Mouse (Mus musculus) common myeloid progenitor, adult 5-6 weeks (primary cell): ENCODE measurements around the gene Alad. TPM values are rescaled to one million over a fixed set of nuclear protein-coding genes. Genes with fewer than 3 reads are reported as not detected.

Source experiments
- ATAC-seq: replicated peaks from 2 replicates; pipeline ENCODE4 v1.8.0; 2016; ENCODE audit warnings: low read depth, mild to moderate bottlenecking, moderate TSS enrichment, inconsistent platforms; ENCODE audit not compliant: poor library complexity, severe bottlenecking
- total RNA-seq: library from RNA; stranded (forward); fragments of 200-1000, 187-1606 nt; gene quantifications from 2 replicates; pipeline ENCODE4 v1.2.3, GENCODE M21; 2017

Gene Alad
- 38.6 and 54.8 TPM in 2 replicates for total RNA-seq

DNA sequence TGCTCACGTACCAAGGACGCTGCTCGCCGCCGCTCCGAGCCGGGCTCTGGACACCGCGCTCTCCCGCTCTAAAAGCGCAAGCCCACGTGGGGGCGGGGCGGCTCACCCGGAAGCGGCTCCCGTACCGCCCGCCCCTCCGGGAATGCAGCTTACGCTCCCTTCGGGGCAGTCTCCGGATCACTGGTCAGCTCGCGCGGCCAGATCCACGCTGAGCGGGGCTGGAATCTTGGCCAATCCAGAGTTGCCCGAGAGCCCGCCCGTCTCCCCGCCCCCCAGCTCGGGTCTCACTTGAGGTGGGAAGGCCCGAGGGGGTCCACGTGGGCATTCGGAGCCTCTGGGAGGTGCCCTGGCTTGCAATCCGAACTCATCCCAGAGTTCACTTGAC is at the start of gene Alad:
Gene Alad, minus strand, starts transcription at position 70 of the 385 bp plus-strand sequence.
- peak; percentile 48 for ATAC-seq

DNA sequence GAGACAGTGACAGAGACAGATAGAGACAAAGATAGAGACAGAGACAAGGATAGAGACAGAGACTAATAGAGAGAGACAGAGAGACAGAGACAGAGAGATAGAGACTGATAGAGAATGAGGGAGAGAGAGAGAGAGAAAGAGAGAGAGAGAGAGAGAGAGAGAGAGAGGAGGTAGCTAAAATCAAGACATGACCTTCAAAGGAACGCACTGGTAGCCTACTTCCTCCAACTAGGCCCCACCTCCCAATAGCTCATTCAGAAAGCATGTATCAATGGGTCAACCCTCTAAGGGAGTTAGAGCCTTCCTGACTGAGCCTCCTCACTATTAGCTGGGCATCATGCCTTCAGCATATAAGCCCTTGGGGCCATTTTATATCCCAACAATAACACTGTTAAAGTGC is 48.6 kb upstream of the Alad start:
- no peak for ATAC-seq

DNA sequence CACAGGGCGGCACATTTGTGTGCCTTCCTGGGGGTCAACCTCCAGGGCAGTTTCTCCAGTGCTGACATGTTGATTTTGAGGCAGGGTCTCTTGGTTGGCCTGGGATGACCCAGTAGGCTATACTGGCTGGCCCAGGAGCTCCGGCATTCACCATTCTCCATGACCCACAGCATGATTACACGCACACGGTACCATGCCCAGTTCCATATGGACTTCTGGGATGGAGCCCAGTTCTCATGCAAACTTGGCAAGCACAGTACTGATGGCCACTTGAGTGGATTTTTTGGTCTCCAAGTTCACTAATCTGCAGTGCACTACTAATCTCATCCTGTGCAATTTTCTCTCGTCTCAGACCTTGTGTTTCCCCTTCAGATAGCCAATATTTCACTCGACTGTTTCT is 48.0 kb upstream of the Alad start:
- no peak for ATAC-seq

DNA sequence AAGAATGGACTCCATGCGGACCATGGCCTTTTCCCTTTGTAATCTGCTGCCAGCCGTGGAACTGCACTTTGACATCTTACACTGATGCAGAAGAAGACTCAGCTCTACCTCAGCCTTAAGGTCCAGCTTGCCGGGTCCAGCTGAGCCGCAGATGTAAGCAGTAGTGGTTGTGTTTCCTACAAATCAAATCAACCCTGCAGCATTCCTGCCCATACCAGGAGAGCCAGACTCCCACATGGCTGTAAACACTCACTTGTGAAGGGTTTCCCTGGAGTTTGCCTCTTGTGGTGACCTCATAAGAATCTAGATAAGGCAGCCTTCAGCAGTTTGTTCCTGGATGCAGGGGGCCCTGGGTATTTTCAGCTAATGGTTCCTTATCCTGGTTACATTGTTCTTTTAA is 46.8 kb upstream of the Alad start:
- ATAC-seq, result no peak

DNA sequence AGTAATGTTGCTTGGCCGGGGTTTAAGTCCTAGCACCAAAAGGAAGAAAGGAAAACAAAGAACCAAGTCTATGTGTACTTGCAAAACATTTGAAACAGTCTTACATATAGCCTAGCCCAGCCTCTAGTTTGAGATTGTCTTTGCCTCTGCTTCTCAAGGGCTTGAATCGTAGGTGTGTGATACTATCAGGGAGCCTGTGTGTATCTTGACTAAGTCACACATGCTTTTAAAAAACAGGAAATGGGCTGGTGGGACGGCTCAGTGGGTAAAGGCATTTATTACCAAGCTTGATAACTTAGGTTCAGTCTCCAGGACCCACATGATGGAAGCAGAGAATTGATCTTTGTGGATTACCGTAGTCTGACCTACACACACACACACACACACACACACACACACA is 42.3 kb upstream of the Alad start:
- ATAC-seq, result no peak

DNA sequence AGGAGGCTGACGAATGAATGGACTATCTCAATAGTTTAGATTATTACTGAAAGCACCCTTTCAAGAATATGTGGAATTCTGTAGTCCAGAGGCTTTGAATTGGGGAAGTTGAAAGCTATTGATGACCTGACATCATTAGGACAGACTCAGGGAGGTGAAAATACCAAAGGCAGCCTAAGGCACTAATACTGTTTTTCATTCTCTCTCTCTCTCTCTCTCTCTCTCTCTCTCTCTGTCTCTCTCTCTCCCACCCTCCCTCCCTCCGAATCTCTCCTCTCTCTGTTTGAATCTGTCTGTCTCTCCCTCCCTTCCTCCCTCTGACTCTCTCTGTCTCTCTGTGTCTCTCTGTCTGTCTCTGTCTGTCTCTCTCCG is 41.9 kb upstream of the Alad start:
- no peak; the same call in 1 of the 2 replicates for ATAC-seq

DNA sequence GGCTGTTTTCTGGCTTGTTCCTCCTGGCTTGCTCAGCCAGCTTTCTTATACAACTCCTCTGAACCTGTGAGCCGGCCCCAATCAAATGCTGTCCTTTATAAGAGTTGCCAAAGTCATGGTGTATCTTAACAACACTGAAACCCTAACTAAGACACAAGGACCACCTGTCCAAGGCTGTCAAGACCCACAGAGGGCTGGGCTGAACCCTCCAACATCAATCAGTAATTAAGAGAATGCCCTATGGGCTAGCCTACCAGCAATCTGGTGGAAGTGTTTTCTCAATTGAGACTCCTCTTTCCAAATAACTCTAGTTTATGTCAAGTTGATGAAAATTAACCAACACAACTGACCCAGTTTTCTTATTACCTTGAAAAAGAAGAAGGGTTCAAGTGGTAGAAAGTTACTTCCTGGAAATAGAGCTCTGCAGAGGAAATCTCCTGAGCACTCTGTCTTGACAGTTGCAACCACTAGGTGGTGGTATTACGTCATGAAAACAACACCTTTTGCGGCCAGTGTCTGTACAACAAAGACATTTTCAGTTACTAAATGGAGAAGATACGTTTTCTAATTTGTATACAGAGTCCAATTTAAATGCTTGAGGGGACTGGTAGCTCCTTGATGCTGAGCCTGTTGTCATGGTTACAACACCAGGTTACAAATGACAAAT is 41.4 kb upstream of the Alad start:
- ATAC-seq, result peak; percentile 93

DNA sequence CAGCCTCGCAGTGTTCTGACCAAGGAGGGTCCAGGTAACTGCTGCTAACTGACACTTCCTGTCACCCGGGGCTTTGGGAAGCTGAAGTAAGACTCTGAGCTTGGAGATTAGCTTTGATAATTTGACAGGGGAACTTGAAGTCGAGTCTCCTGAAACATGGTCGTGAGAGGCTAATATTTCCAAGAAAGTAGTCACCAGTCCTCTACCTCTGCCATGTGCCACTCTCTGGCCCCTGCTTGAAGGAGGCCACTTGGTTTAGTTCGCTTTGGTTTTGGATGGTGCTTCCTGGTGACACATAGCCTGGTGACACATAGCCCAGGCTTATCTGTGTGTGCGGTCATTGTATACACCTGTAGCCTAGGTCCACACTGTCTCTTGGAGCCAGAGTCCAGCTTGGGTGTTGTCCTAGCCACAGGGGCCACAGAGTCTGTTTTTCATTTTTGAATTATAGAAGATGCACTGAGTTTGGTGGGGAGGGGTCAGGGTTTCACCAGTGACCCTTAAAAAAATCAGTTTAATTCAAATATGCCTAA is 40.1 kb upstream of the Alad start, which contains the start of gene Rgs3:
Gene Rgs3, plus strand, starts transcription at position 51 of the 533 bp plus-strand sequence.
- ATAC-seq, result no peak

DNA sequence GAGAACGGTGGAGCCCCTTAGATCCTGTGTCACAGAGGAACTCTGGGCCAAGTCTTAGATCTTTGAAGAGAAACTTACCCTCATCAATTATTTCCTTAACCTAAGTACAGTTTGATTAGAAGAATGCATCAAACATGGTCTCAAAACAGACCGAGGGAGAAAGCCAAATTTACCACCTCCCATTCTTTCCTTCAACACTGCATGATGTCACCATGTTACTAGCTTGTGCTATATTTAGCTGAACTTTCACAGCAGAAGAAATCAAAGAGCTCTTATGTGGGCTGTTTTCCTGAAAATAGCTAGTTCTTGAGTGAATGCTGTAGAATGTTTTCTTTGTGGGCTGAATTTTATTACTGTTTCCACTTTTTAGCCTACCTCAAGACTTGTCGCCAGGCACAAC is 37.7 kb upstream of the Alad start:
- no peak for ATAC-seq

DNA sequence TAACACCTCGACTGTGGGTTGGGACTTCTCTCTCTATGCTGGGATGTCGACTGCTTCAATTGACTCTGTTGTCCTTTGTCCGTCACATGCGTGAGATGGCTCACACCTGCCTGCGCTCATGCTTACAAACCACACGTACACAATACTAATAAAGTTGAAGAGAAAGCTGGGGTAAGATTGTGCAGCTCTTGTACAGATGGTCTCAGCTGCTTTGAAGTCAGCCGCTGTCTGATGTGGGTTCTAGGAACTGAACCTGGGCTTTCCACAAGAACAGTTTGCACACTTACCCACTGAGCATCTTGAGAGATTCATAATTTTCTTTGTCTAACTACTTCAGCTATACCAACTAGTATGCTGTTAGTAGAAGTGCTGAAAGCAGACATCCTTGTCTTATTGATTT is 32.2 kb upstream of the Alad start:
- no peak for ATAC-seq

DNA sequence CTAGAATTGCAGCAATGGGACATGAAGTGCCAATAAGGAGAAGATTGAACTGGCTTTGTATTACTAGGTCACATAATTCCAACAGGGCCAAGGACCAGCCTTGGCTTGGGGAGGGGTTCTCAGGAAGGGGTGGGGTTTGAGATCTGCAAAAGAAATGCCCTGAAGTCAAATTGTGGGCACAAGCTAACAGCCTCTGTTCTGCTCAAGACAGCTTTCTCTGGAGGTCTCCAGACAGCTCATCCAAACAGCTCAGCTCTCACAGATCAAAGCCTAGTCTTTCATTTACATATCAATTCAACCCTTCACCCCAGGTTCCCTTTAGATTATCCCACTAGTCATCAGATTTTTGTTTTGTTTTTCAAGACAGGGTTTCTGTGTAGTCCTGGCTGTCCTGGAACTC is 25.1 kb upstream of the Alad start:
- no peak for ATAC-seq

DNA sequence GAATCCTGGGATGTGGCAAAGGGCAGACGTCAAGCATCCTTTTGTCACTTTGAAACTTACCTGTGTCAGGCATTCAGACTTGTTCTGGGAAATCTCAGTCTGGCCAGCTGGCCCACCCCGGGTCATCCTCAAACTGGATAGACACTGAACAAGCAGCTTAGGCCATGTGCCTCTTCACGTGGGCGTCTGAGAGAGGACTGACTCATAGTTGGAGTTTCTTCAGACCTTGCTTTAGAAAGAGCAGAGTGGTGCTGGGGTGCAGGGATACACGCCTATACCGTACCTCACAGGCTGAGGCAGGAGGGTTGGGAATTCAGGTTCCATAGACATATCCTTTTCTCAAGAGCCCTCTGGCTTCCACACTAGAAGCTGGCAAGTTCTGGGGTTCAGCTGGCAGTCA is 24.1 kb upstream of the Alad start:
- no peak for ATAC-seq

DNA sequence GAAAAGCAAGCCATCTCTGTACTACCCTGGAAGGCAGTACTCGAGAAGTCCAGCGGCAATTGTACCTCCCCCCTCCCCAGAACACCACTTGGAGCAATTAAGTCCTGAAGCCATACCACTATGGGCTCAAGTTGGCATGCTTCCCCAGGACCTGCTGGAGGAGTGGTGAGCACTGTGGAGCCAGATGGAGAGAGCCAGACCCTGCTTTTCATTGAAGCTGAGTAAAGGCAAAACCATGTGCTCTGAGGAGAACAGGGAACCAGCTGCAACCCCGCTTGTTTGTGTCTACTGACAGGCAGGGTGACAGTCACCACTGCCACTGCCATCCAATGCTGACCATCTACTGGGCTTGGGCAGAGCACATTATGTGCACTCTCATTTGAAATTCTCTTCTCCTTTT is 22.1 kb upstream of the Alad start:
- no peak for ATAC-seq

DNA sequence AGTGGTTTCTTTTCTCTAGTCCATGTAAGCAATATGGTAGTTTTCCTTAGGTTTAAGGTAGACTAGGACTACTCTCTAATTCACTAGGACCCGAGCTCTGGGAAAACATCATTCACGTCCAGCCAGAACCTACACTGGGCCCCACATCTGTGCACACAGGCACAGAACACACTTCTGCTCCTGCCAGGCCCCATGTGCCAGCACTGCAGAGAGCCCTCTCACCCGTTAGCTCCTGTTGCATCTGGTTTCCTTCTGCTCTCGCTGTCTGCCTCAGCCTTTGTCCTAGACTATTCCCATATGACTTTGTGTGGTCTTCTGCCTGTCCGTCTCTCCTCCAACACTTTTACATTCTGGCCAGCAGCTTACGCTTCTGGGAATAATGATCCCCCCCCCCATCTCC is 14.0 kb upstream of the Alad start:
- no peak for ATAC-seq

DNA sequence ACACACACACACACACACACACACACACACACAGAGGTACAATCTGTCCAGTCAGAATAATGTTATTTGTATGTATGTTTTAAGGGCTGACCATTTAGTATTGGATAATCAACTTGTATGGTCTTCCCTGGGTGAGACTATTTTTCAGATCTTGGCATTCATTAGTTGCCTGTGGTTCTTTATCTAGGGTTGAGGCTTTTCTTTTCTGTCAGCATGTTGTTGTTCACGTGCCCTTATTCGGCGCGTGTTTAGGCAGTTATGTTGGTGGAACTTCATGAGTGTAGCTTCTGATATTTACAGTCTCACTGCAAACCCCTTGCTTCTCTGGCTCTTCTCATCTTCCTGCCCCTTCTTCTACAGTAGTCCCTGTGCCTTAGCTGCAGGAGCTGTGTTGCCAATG is 7.9 kb upstream of the Alad start:
- peak; percentile 21; the same call in 1 of the 2 replicates for ATAC-seq

DNA sequence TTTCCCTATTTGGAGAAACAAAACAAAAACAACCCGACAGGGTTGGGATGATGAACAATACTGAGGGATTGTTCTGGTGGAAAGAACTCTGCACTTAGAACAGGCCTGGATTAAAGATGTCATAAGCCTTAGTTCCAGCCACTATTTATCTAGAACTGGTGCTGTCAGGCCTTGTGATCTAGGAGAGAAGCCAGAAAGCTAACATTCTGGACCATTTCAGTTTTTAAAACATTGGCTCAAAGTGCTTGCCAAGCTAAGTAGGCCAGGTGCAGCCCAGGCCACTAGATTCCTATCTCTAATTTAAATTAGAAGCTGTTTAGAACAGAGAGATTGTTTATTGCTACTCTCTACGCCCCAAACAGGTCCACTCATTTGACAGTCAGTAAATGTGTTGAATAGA is 6.5 kb upstream of the Alad start:
- ATAC-seq, result no peak

DNA sequence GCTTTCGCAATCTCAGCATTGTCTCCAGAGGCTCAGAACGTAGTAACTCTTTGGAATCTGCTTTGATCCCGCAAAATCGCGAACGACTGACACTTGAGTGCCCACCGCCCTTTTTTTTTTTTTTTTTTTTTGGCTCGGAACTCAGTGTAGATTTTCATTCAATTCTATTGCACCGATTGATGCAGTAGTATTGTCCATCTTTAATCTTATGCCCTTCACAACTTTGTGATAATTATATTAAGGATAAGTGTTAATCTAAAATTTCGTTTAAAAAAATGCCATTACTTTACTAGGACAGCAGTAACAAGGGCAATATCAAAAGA is 5.7 kb upstream of the Alad start:
- ATAC-seq, result no peak

DNA sequence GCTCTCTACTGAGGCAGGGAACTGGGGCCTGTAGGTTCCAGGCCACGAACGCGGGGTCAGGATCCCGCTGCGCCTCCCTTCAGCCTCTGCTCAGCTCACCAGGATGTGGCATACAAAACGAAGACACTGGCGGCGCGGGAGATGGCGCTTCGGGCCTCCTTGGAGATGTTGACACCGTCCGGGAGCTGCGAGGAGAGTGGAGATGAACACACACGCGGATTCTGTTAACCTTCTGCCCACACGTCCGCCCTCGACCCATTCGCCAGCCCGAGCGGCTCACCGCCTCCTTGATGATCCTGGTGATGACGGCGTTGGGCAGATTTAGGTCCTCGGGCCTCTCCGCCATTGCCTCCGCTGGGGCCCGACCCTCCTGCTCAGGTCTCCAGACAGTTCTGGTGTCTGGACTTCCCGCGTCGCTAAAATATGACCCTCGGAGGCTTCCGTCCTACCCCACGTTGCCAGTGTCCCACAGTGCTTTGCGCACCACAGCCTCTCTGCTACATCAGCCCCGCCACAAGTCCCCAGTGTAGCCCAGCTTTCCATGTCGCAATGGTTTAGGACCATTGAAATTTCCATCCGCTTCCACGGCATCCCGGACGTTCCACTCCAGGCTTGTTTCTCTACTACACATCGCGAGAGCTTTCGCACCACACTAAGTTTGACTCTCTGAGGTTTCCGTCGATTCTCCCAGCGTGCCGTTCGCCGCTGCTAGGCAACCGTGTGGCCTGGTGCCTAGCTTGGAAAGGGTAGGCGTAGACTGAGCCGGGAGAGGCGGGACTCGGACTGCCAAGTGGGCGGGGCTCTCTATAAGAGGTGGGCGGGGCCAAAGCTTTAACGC is 5.2 kb upstream of the Alad start, which contains the start of the genes Pole3 and 4933430I17Rik:
Gene Pole3, minus strand, starts transcription at position 418 of the 838 bp plus-strand sequence.
Gene 4933430I17Rik, plus strand, starts transcription at position 719 of the 838 bp plus-strand sequence.
- ATAC-seq, result peak; percentile 93

DNA sequence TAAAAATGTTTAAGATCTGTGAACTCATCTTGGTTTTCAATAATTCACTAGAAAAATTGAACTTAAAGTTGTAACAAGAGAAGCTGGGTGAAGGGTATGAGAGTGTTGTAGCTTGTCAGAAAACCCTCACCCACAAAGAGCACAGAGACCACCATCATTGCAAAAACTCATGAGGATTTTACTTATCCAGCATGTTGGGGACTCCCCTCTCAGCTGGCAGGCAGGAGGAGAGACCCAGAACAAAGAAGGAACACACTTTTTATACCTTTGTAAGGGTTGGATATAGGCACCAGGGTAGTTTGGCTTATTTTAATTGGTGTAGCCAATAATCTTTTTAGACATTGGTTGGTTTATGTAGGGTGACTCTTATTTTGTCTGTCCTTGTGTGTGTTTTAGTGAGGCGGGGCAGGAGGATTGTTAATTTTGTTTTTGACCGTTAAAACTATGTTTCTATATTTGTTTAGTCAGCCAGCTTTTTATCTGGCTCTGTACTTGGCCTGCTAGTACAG is 1.2 kb upstream of the Alad start:
- ATAC-seq, result no peak

DNA sequence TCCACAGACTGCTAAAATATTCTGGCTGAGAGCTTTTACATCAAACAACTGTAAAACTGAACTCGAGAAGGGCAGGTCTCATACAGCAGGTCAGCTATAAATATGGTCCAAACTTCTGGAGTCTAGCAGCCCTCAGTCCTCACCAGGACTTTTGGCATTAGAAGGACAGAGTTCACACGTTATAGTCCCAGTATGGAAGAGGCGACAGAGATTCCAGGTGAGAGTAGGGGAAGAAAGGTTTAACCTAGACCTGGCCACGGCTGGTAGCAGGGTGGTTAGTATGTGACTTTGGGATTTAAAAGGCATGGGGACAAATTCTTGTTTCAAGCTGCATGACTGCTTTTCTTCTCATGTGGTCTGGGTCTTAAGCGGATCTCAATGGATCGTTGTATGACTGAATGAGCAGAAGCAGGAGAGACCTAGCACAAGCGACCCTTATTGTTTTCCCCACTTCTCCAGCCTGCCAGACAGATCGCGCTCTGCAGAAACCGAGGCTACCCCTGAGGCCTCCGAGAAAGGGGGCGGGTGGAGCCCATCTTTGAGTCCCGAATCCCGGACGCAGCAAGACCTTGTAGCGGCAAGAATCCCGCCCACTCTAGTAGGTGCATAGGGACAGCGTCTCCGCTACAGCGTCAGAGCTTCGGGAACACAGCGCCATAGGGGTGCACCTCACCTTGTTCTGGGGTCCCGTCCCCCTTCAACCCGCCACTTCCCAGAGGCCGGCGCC is 433 bp downstream of the Alad start:
- peak; percentile 12 for ATAC-seq
